Mouse (Mus musculus) hindbrain, embryonic 11.5 days (tissue): Measurements from ENCODE around the gene Gna11. TPM values are rescaled to one million over a fixed set of nuclear protein-coding genes. Genes with fewer than 3 reads are reported as not detected.

Experiments used
- ATAC-seq: fragments of 200-750 bp; cut with Nextera tagmentation; 2 replicates; pipeline ENCODE4 v1.8.0; 2017; ENCODE audit warnings: mild to moderate bottlenecking, moderate TSS enrichment, moderate library complexity; ENCODE audit not compliant: low FRiP score
- DNase-seq: peaks from one replicate; pipeline ENCODE4 v3.0.0-alpha.2; 2015; ENCODE audit warnings: low spot score
- H3K27ac ChIP-seq: fragments of 300-500 bp; sonication (generic); 2 replicates; pipeline ENCODE4 v1.5.1; 2014; ENCODE audit warnings: mild to moderate bottlenecking, low read depth, low read length
- H3K27me3 ChIP-seq: fragments of 300-500 bp; sonication (generic); 2 replicates; pipeline ENCODE4 v1.6.1; 2014; ENCODE audit warnings: mild to moderate bottlenecking, low read length, moderate library complexity, mixed read lengths; ENCODE audit not compliant: control insufficient read depth, insufficient read depth
- H3K36me3 ChIP-seq: fragments of 300-500 bp; sonication (generic); 2 replicates; pipeline ENCODE4 v1.6.1; 2014; ENCODE audit warnings: mild to moderate bottlenecking, low read length, moderate library complexity, mixed read lengths; ENCODE audit not compliant: control insufficient read depth, insufficient read depth
- H3K4me1 ChIP-seq: fragments of 300-500 bp; sonication (generic); replicated peaks from 2 replicates; pipeline ENCODE4 v1.6.1; 2014; ENCODE audit warnings: low read length, mixed read lengths; ENCODE audit not compliant: control insufficient read depth, insufficient read depth
- H3K4me2 ChIP-seq: fragments of 300-500 bp; sonication (generic); replicated peaks from 2 replicates; pipeline ENCODE4 v1.6.1; 2014; ENCODE audit warnings: mild to moderate bottlenecking, low read depth, low read length
- H3K4me3 ChIP-seq: fragments of 300-500 bp; sonication (generic); 2 replicates; pipeline ENCODE4 v1.5.1; 2014; ENCODE audit warnings: low read depth, low read length
- H3K9ac ChIP-seq: fragments of 300-500 bp; sonication (generic); 2 replicates; pipeline ENCODE4 v1.6.1; 2014; ENCODE audit warnings: low read depth, low read length
- H3K9me3 ChIP-seq: fragments of 300-500 bp; sonication (generic); 2 replicates; pipeline ENCODE4 v1.6.1; 2016; ENCODE audit warnings: low read length; ENCODE audit not compliant: control insufficient read depth
- WGBS: fragments of 180-500 bp; shearing (Covaris S2); extraction: QIAGEN DNeasy Blood & Tissue Kit; methylation state at CpG from one replicate; pipeline ENCODE4 v1.1.7; 2014; 5-methylcytosine and 5-hydroxymethylcytosine counted together
- polyA plus RNA-seq: library from polyadenylated mRNA; unstranded; fragments of >200 nt; fragmentation: Nextera tagmentation; extraction: Ambion mirVana; gene quantifications from 2 replicates; pipeline ENCODE4 v1.2.1, GENCODE M21; 2014

The Gna11 gene
- polyA plus RNA-seq, 1 experiment from 2014 or later, result 57.3 TPM

DNA sequence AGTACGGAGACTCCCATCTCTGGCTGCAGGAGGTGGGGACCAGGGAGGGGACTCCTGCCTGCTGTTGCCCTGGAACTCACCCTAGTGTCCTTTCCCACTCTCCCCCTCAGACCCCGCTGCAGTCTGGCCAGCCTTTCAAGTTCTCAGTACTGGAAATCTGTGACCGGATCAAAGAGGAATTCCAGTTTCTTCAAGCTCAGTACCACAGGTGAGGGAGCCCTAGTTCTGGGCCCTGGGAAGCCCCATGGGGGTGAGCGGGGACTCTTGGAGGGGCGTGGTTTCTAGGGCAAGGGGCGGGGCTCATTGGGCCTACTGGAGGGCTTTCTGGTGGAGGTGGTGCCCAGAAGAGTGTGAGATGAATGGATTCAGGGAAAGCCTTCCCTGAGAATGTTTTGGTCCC is 30.7 kb upstream of the Gna11 start:
- H3K27me3 ChIP-seq, result peaks cover 58% of the 10 kb centered on the region
- no peak for DNase-seq
- H3K9me3 ChIP-seq, result no peaks in the 10 kb centered on the region
- 3% methylated on average over 6 of the region's 6 CpGs for WGBS
- H3K36me3 ChIP-seq, result no peaks in the 10 kb centered on the region
- H3K9ac ChIP-seq, result peak overlapping the region; percentile 39
- peaks cover 28% of the 10 kb centered on the region for H3K4me1 ChIP-seq
- ATAC-seq, result no peak
- peak overlapping the region; percentile 47 for H3K4me2 ChIP-seq
- peak overlapping the region; percentile 32 for H3K4me3 ChIP-seq
- no peak overlapping the region for H3K27ac ChIP-seq

GRCm38 (mm10) chr10:81575208-81575631 is 30.2 kb upstream of the Gna11 start:
- peaks cover 54% of the 10 kb centered on the region for H3K27me3 ChIP-seq
- no peaks in the 10 kb centered on the region for H3K36me3 ChIP-seq
- H3K27ac ChIP-seq, result no peak overlapping the region
- WGBS, result 0% methylated on average over 30 of the region's 30 CpGs
- peak overlapping the region; percentile 39 for H3K9ac ChIP-seq
- DNase-seq, result peak; percentile 64
- no peaks in the 10 kb centered on the region for H3K9me3 ChIP-seq
- ATAC-seq, result no peak
- H3K4me3 ChIP-seq, result peak overlapping the region; percentile 32
- H3K4me2 ChIP-seq, result peak overlapping the region; percentile 47
- peaks cover 32% of the 10 kb centered on the region for H3K4me1 ChIP-seq

GRCm38 (mm10) chr10:81574081-81575056 is 29.4 kb upstream of the Gna11 start, which contains the start of gene Tle2:
TSS of gene Tle2 (plus strand) at chr10:81574561.
- Histone ChIP-seq H3K4me1 (peaks cover 35% of the 10 kb centered on the region), H3K4me3 (peak within 1 kb of the TSS; percentile 32), H3K9ac (peak within 1 kb of the TSS; percentile 39), H3K4me2 (peak within 1 kb of the TSS; percentile 47), H3K36me3 (no peaks in the 10 kb centered on the region), H3K27me3 (peaks cover 51% of the 10 kb centered on the region), H3K9me3 (no peaks in the 10 kb centered on the region), H3K27ac (no peak within 1 kb of the TSS)
- no peak for DNase-seq
- ATAC-seq, result no peak
- 19% methylated on average over 10 of the region's 10 CpGs for WGBS

DNA sequence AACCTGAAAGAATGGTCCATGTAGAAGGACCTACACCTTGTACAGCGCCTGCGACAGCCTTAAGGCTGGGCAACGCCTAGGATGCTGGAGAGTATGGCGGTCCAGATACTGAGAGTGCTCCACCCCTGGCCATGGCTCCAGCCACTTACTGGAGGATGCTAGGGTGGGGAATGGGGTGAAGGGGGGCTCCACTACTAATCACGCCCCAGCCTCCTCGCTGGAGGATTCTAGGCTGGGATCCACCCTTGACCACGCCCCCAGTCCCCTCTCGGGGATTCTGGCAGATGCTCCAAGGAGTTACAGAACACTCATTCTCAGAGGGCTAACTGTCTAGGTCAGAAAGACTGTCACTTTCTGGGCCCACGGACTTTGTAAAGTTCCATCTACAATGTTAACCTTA is 28.0 kb upstream of the Gna11 start:
- WGBS, result 5% methylated on average over 9 of the region's 9 CpGs
- peaks cover 55% of the 10 kb centered on the region for H3K27me3 ChIP-seq
- ATAC-seq (no peak), DNase-seq (no peak)
- H3K9ac ChIP-seq, result no peak overlapping the region
- H3K4me1 ChIP-seq, result peaks cover 43% of the 10 kb centered on the region
- H3K9me3 ChIP-seq, result no peaks in the 10 kb centered on the region
- H3K36me3 ChIP-seq, result no peaks in the 10 kb centered on the region
- no peak overlapping the region for H3K4me3 ChIP-seq
- no peak overlapping the region for H3K4me2 ChIP-seq
- H3K27ac ChIP-seq, result no peak overlapping the region

GRCm38 (mm10) chr10:81572133-81572671 is 27.2 kb upstream of the Gna11 start:
- DNase-seq, result no peak
- Histone ChIP-seq H3K4me1 (peaks cover 43% of the 10 kb centered on the region), H3K4me3 (no peak overlapping the region; the same call in 1 of the 2 replicates), H3K27ac (peak overlapping the region; percentile 48; the same call in 1 of the 2 replicates), H3K9ac (no peak overlapping the region), H3K27me3 (peaks cover 61% of the 10 kb centered on the region), H3K4me2 (peak overlapping the region; percentile 28), H3K9me3 (no peaks in the 10 kb centered on the region), H3K36me3 (no peaks in the 10 kb centered on the region)
- 2% methylated on average over 9 of the region's 9 CpGs for WGBS
- no peak for ATAC-seq

- Histone ChIP-seq H3K27ac (0 out of 2 replicates have a peak overlapping the region, but pooled peaks have one; percentile 48), H3K9me3 (no peaks in the 10 kb centered on the region), H3K4me1 (peaks cover 43% of the 10 kb centered on the region), H3K4me3 (peak overlapping the region; percentile 17; the same call in 1 of the 2 replicates), H3K27me3 (peaks cover 63% of the 10 kb centered on the region), H3K9ac (no peak overlapping the region), H3K4me2 (peak overlapping the region; percentile 32), H3K36me3 (no peaks in the 10 kb centered on the region)
- WGBS, result under 1% methylated on average over 18 of the region's 18 CpGs
- DNase-seq (peak; percentile 96), ATAC-seq (peak; percentile 87)
These were observed 26.5 kb upstream of the Gna11 start for GRCm38 (mm10) chr10:81571501-81571876.

- Histone ChIP-seq H3K4me1 (peaks cover 41% of the 10 kb centered on the region), H3K4me3 (peak overlapping the region; percentile 17; the same call in 1 of the 2 replicates), H3K36me3 (no peaks in the 10 kb centered on the region), H3K4me2 (peak overlapping the region; percentile 33), H3K9me3 (no peaks in the 10 kb centered on the region), H3K27ac (peak overlapping the region; percentile 67), H3K9ac (no peak overlapping the region), H3K27me3 (peaks cover 63% of the 10 kb centered on the region)
- DNase-seq (peak; percentile 97), ATAC-seq (peak; percentile 81)
- WGBS, result under 1% methylated on average over 33 of the region's 34 CpGs
These were observed 26.0 kb upstream of the Gna11 start for GRCm38 (mm10) chr10:81570831-81571500.

DNA sequence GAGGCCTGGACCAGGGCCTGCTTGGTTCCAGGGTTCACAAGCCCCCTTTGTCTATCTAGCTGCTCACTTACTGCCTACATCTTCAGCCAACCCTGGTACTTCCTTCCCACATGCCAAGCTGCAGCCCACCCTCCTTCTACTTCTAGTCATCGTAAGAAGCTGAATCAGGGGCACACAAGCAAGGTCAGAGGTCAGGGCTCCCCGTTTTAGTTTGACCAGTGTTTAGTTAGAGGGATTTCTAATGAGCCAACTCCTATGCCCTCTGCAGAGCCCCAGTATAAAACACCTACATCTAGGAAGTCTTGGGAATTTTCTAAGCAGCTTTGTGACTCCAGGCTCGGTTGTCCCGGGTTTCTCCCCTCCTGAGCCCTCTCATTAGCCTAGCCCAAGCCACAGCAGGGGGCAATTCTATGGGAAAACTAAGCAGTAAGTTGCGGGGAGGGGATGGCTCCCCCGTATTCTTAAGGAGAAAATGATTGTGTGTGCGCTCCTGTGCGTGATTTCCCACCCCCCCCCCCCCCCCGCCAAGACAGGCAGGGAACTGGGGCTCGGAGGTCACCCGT is 25.3 kb upstream of the Gna11 start:
- under 1% methylated on average over 7 of the region's 11 CpGs for WGBS
- Histone ChIP-seq H3K9ac (no peak overlapping the region), H3K27ac (peak overlapping the region; percentile 67), H3K4me1 (peaks cover 35% of the 10 kb centered on the region), H3K4me2 (peak overlapping the region; percentile 33), H3K9me3 (no peaks in the 10 kb centered on the region), H3K36me3 (no peaks in the 10 kb centered on the region), H3K27me3 (peaks cover 64% of the 10 kb centered on the region), H3K4me3 (no peak overlapping the region)
- ATAC-seq (peak; percentile 22), DNase-seq (peak; percentile 72)
